Mouse (Mus musculus) frontal cortex, adult (tissue): ENCODE data around the gene C2cd2l.
A peak's percentile ranks its signal among the peaks of the same experiment; 100 is the strongest.
"Not testable (repeated sequence)": the region's sequence is repeated elsewhere in the genome, so short reads cannot be mapped to it uniquely, and the experiment has no call there.

Experiments
- ATAC-seq: cut with Nextera tagmentation; 2 replicates; pipeline ENCODE4 v1.9.2; 2017; ENCODE audit warnings: mild to moderate bottlenecking, moderate library complexity, mixed read lengths; ENCODE audit not compliant: low TSS enrichment

Gene C2cd2l

GRCm38 (mm10) chr9:44319887-44320798 is at the start of gene C2cd2l:
Gene C2cd2l (minus strand): TSS chr9:44320285.
- peak; percentile 90 for ATAC-seq

- ATAC-seq: no peak
Observed at GRCm38 (mm10) chr9:44364480-44364879, 44.4 kb upstream of the C2cd2l start.

- ATAC-seq: not testable (repeated sequence)
Observed at GRCm38 (mm10) chr9:44361931-44362330, 41.8 kb upstream of the C2cd2l start.

GRCm38 (mm10) chr9:44361190-44361917 is 41.3 kb upstream of the C2cd2l start, which contains the start of gene Vps11:
Gene Vps11 (minus strand): TSS chr9:44361670.
- peak; percentile 83 for ATAC-seq

GRCm38 (mm10) chr9:44357207-44357606 is 37.1 kb upstream of the C2cd2l start:
- no peak for ATAC-seq

GRCm38 (mm10) chr9:44353142-44353541 is 33.1 kb upstream of the C2cd2l start:
- ATAC-seq: no peak

GRCm38 (mm10) chr9:44352337-44352736 is 32.3 kb upstream of the C2cd2l start:
- ATAC-seq: no peak

- ATAC-seq: peak; percentile 50; the same call in 1 of the 2 replicates
Observed at GRCm38 (mm10) chr9:44351396-44351795, 31.3 kb upstream of the C2cd2l start.

- ATAC-seq: no peak
Observed at GRCm38 (mm10) chr9:44348546-44348945, 28.5 kb upstream of the C2cd2l start.

GRCm38 (mm10) chr9:44347621-44348020 is 27.5 kb upstream of the C2cd2l start:
- no peak for ATAC-seq

GRCm38 (mm10) chr9:44347166-44347565 is 27.1 kb upstream of the C2cd2l start:
- ATAC-seq: no peak

- peak; percentile 15; the same call in 1 of the 2 replicates for ATAC-seq
Observed at GRCm38 (mm10) chr9:44345570-44346433, 25.7 kb upstream of the C2cd2l start.

- peak; percentile 92 for ATAC-seq
Observed at GRCm38 (mm10) chr9:44343781-44344421, 23.8 kb upstream of the C2cd2l start, which contains the start of gene Hmbs. Gene Hmbs (minus strand): TSS chr9:44344228.

GRCm38 (mm10) chr9:44343290-44343689 is 23.2 kb upstream of the C2cd2l start:
- no peak; the same call in none of the 2 replicates for ATAC-seq

GRCm38 (mm10) chr9:44342605-44343004 is 22.5 kb upstream of the C2cd2l start:
- ATAC-seq: no peak

GRCm38 (mm10) chr9:44342173-44342572 is 22.1 kb upstream of the C2cd2l start:
- ATAC-seq: no peak

- ATAC-seq: no peak
Observed at GRCm38 (mm10) chr9:44341487-44341886, 21.4 kb upstream of the C2cd2l start.

- no peak for ATAC-seq
Observed at GRCm38 (mm10) chr9:44338574-44338973, 18.5 kb upstream of the C2cd2l start.

GRCm38 (mm10) chr9:44337436-44338169 is 17.5 kb upstream of the C2cd2l start:
- no peak for ATAC-seq

- no peak for ATAC-seq
Observed at GRCm38 (mm10) chr9:44336964-44337363, 16.9 kb upstream of the C2cd2l start.
